Mouse (Mus musculus): Measurements from ENCODE around the gene Ndufv1.

GRCm38 (mm10) chr19:4057389-4057788, 44.8 kb upstream of the Ndufv1 start:
- TF ChIP-seq CTCF (IDR thresholded peaks at IDR 0.05; ENCODE audit: borderline replicate concordance, control insufficient read depth, extremely low read depth, insufficient read depth, low read length, poor library complexity) (no peak), POLR2A (IDR thresholded peaks at IDR 0.05; ENCODE audit: control insufficient read depth, extremely low read depth, insufficient read depth, low read length, poor library complexity) (no peak)

Data from thymus, adult 2 months (tissue).